Mouse (Mus musculus) G1E-ER4 (cell line): ENCODE data around the gene Rap1b. TPM values are rescaled to one million over a fixed set of nuclear protein-coding genes. Genes with fewer than 3 reads are reported as not detected.

Experiments used
- GATA1 ChIP-seq: IDR thresholded peaks from one replicate; pipeline ENCODE4 v1.8.0; 2012; ENCODE audit warnings: low read length, inconsistent platforms
- polyA plus RNA-seq: library from polyadenylated mRNA; stranded (reverse); fragments of >175 nt; gene quantifications from 2 replicates; pipeline ENCODE4 v1.2.3, GENCODE M21; 2012

The Rap1b gene
- polyA plus RNA-seq, 1 experiment: 36.3 TPM

GRCm38 (mm10) chr10:117838924-117839323, 6.9 kb downstream of the Rap1b start:
- TF ChIP-seq GATA1: no peak

- no peak for TF ChIP-seq GATA1
Observed at GRCm38 (mm10) chr10:117836354-117836753, 9.5 kb downstream of the Rap1b start.

- TF ChIP-seq GATA1: no peak
Observed at GRCm38 (mm10) chr10:117835453-117835852, 10.4 kb downstream of the Rap1b start.

GRCm38 (mm10) chr10:117830797-117831196, 15.0 kb downstream of the Rap1b start:
- TF ChIP-seq GATA1: no peak

GRCm38 (mm10) chr10:117829472-117830155, 16.2 kb downstream of the Rap1b start:
- no peak for TF ChIP-seq GATA1

GRCm38 (mm10) chr10:117829022-117829421, 16.8 kb downstream of the Rap1b start:
- TF ChIP-seq GATA1: no peak

GRCm38 (mm10) chr10:117828536-117828935, 17.3 kb downstream of the Rap1b start:
- no peak for TF ChIP-seq GATA1

GRCm38 (mm10) chr10:117824647-117825046, 21.2 kb downstream of the Rap1b start:
- no peak for TF ChIP-seq GATA1

- TF ChIP-seq GATA1: no peak
Observed at GRCm38 (mm10) chr10:117824139-117824538, 21.7 kb downstream of the Rap1b start.

GRCm38 (mm10) chr10:117823321-117823720, 22.5 kb downstream of the Rap1b start:
- no peak for TF ChIP-seq GATA1

- TF ChIP-seq GATA1: no peak
Observed at GRCm38 (mm10) chr10:117818600-117818999, 27.2 kb downstream of the Rap1b start.

GRCm38 (mm10) chr10:117816721-117817120, 29.1 kb downstream of the Rap1b start:
- TF ChIP-seq GATA1: no peak

GRCm38 (mm10) chr10:117812501-117812900, 33.3 kb downstream of the Rap1b start:
- no peak for TF ChIP-seq GATA1

GRCm38 (mm10) chr10:117811555-117811954, 34.3 kb downstream of the Rap1b start:
- TF ChIP-seq GATA1: no peak

- TF ChIP-seq GATA1: no peak
Observed at GRCm38 (mm10) chr10:117810506-117810905, 35.3 kb downstream of the Rap1b start.

GRCm38 (mm10) chr10:117808068-117808467, 37.8 kb downstream of the Rap1b start:
- no peak for TF ChIP-seq GATA1

GRCm38 (mm10) chr10:117805919-117806318, 39.9 kb downstream of the Rap1b start:
- TF ChIP-seq GATA1: no peak
